Comparison of ENCODE assay signal across 35 mouse cellular contexts in the genomic region with DNA sequence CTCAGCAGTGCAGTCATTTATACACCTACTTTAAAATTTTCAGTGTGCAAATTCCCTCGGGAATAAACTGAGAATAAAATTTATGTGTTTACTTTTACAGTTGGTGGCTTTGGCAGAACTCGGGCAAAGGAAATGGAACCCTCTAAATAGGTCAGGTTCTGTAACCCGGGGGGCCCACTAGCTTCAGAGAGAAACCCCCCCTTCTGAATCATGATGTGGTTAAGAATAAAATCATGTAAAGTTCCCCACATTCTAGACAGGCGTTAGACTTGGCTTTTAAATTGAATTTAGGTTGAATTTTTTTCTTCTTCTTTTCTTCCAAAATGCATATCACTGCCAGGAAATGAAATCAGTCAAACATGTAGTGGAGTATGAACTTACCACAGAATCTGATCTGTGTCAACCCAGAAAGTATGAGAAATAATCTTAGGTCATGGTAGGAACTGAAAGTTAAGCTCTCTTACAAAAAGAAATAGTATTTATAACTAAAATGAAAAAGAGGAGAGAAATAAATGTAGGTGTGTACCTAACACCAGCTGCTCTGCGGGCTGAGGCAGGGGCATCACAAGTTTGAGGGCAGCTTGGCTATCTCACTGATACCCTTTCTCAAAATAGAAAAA. TPM values are rescaled to one million over a fixed set of nuclear protein-coding genes. Genes with fewer than 3 reads are reported as not detected.
DNase-seq lines count a peak whose midpoint lies in the region; ATAC-seq and TF ChIP-seq lines count a peak whose summit lies in the region.
"Had no signal": no experiment of that assay in that cellular context is flagged by ENCODE, and none has a peak within 500 bp of the region (broad histone marks: within the 10 kb centered on the region; RNA-seq: fewer than 3 reads in every experiment).

No protein-coding gene starts in this region.

- DNase-seq in spleen, adult 2 months (ENCODE audit: low read depth in 1 of 2, low spot score in 2 of 2), result no peak
- DNase-seq in spleen, adult 12 weeks (ENCODE audit: low spot score), result no peak
- DNase-seq in CD4-positive, CD25-positive, alpha-beta regulatory T cell, adult 2 months (ENCODE audit: low read depth, low spot score), result peak; percentile 55
- DNase-seq in induced T-regulatory cell, adult 2 months (ENCODE audit: low read depth), result peak; percentile 81
- DNase-seq in embryo, embryonic 11 days, result no peak
- no peak for DNase-seq in liver, embryonic 11.5 days (ENCODE audit: low spot score)
- DNase-seq in layer of hippocampus, adult 2 months (ENCODE audit: low spot score in 2 of 2), result no peak
- DNase-seq: adrenal gland, postnatal 10 days; cerebellum, adult 11 months; cerebellum, adult 9-10 months; gastrocnemius, adult 2 months; gastrocnemius, postnatal 36 days; heart, adult 18-20 months; kidney, adult 18-20 months; kidney, postnatal 36 days; left cerebral cortex, postnatal 4 days; liver, embryonic 13.5 days; lung, adult 18-20 months; right cerebral cortex, postnatal 14 days; thymus, adult 18-20 months had no signal

- peak overlapping the region; percentile 89 for H3K27ac ChIP-seq in spleen, adult 2 months (ENCODE audit: insufficient read depth, low read length)
- H3K27ac ChIP-seq in liver, embryonic 11.5 days (ENCODE audit: low read depth, low read length), result no peak overlapping the region
- H3K27ac ChIP-seq in layer of hippocampus, adult 2 months, result no peak overlapping the region
- H3K27ac ChIP-seq: embryonic facial prominence, embryonic 13.5 days; gastrocnemius, adult 2 months; hindbrain, embryonic 14.5 days; liver, embryonic 13.5 days; midbrain, embryonic 10.5 days; midbrain, embryonic 15.5 days; neural tube, embryonic 12.5 days; stomach, postnatal 0 days had no signal

- H3K27me3 ChIP-seq in spleen, adult 2 months (ENCODE audit: control insufficient read depth, insufficient read depth, low read length), result no peaks in the 10 kb centered on the region
- no peaks in the 10 kb centered on the region for H3K27me3 ChIP-seq in liver, embryonic 11.5 days (replicated peaks; ENCODE audit: control insufficient read depth, insufficient read depth, low read length)
- H3K27me3 ChIP-seq: embryonic facial prominence, embryonic 13.5 days; heart, embryonic 12.5 days; liver, embryonic 13.5 days; midbrain, embryonic 15.5 days; neural tube, embryonic 12.5 days had no signal

- WGBS in spleen, adult 2 months, result 12% methylated on average over 5 of the region's 5 CpGs
- WGBS in liver, embryonic 11.5 days, result 83% methylated on average over 5 of the region's 5 CpGs

- peaks cover 21% of the 10 kb centered on the region for H3K36me3 ChIP-seq in spleen, adult 2 months (ENCODE audit: control insufficient read depth, insufficient read depth, low read length)
- no peaks in the 10 kb centered on the region for H3K36me3 ChIP-seq in liver, embryonic 11.5 days (ENCODE audit: control insufficient read depth, insufficient read depth, low read length)
- H3K36me3 ChIP-seq: embryonic facial prominence, embryonic 13.5 days; heart, embryonic 12.5 days; midbrain, embryonic 15.5 days; neural tube, embryonic 12.5 days had no signal

- no peak overlapping the region for H3K4me3 ChIP-seq in spleen, adult 2 months (ENCODE audit: extremely low read depth, insufficient read depth, insufficient read length)
- H3K4me3 ChIP-seq in liver, embryonic 11.5 days (ENCODE audit: low read depth, low read length), result no peak overlapping the region
- no peak overlapping the region for H3K4me3 ChIP-seq in layer of hippocampus, adult 2 months
- H3K4me3 ChIP-seq: embryonic facial prominence, embryonic 13.5 days; erythroblast, embryonic 14.5 days; gastrocnemius, adult 2 months; heart, embryonic 12.5 days; liver, embryonic 13.5 days; midbrain, embryonic 10.5 days; midbrain, embryonic 15.5 days; neural tube, embryonic 12.5 days had no signal

- no peak overlapping the region for H3K9ac ChIP-seq in liver, embryonic 11.5 days (ENCODE audit: low read depth, low read length)
- H3K9ac ChIP-seq: embryonic facial prominence, embryonic 13.5 days; heart, embryonic 12.5 days; hindbrain, embryonic 14.5 days; liver, embryonic 13.5 days; midbrain, embryonic 15.5 days; neural tube, embryonic 12.5 days had no signal

- TF ChIP-seq CTCF in spleen, adult 2 months (IDR thresholded peaks at IDR 0.05; ENCODE audit: extremely low read depth, insufficient read depth, insufficient read length, insufficient replicate concordance), result no peak
- no peak for TF ChIP-seq CTCF in layer of hippocampus, adult 2 months (conservative IDR thresholded peaks at IDR 0.05)

- H3K4me1 ChIP-seq in spleen, adult 2 months (ENCODE audit: control insufficient read depth, insufficient read depth, insufficient read length), result peaks cover 41% of the 10 kb centered on the region
- H3K4me1 ChIP-seq in liver, embryonic 11.5 days (replicated peaks; ENCODE audit: control insufficient read depth, insufficient read depth, low read length), result peaks cover 9% of the 10 kb centered on the region
- H3K4me1 ChIP-seq: midbrain, embryonic 10.5 days; midbrain, embryonic 15.5 days; neural tube, embryonic 12.5 days had no signal

- ATAC-seq in liver, embryonic 11.5 days (replicated peaks; ENCODE audit: low FRiP score), result no peak
- ATAC-seq: forebrain, embryonic 16.5 days; lung, postnatal 0 days; midbrain, embryonic 15.5 days had no signal

- no peak for TF ChIP-seq POLR2A in spleen, adult 2 months (IDR thresholded peaks at IDR 0.05; ENCODE audit: low read depth, low read length)

- no peaks in the 10 kb centered on the region for H3K9me3 ChIP-seq in liver, embryonic 11.5 days (ENCODE audit: control insufficient read depth, low read length)
- H3K9me3 ChIP-seq: embryonic facial prominence, embryonic 13.5 days; G1E; heart, embryonic 12.5 days; liver, embryonic 13.5 days; midbrain, embryonic 10.5 days; midbrain, embryonic 15.5 days; neural tube, embryonic 12.5 days had no signal

- no peak overlapping the region for H3K4me2 ChIP-seq in liver, embryonic 11.5 days
- H3K4me2 ChIP-seq: embryonic facial prominence, embryonic 13.5 days; hindbrain, embryonic 14.5 days; liver, embryonic 13.5 days; midbrain, embryonic 15.5 days; neural tube, embryonic 12.5 days had no signal

RNA-seq across cellular contexts. Expression of gene Gpr183, which starts 9.7 kb away (rescaled TPM):
- 19.3 and 21.5 TPM in 2 replicates for polyA plus RNA-seq in spleen, adult 2 months (2012; rRNA removed)
- 3.2 and 3.9 TPM in 2 replicates for polyA plus RNA-seq in liver, embryonic 11.5 days (2014; fragmentation: Nextera tagmentation; extraction: Ambion mirVana)
- total RNA-seq in layer of hippocampus, adult 2 months (2021), result 1 to 10 TPM in 1 of 2 experiments, under 1 TPM in 1; 0.56 to 1.0 TPM

RNA-seq across cellular contexts. Expression of gene Gpr18, which starts 39.7 kb away (rescaled TPM):
- 91.9 and 111 TPM in 2 replicates for polyA plus RNA-seq in spleen, adult 2 months (2012; rRNA removed)
- polyA plus RNA-seq in liver, embryonic 11.5 days (2014; fragmentation: Nextera tagmentation; extraction: Ambion mirVana), result not detected in 2 replicates
- not detected for total RNA-seq in layer of hippocampus, adult 2 months (2021)
- total RNA-seq: gastrocnemius, adult 2 months; gastrocnemius, postnatal 36 days; layer of hippocampus, adult 8-10 months; layer of hippocampus, postnatal 25 days; left cerebral cortex, postnatal 4 days had no signal
- polyA plus RNA-seq: erythroblast, embryonic 14.5 days; G1E; hindbrain, embryonic 14.5 days; kidney, embryonic 16.5 days; limb, embryonic 14.5 days; liver, embryonic 13.5 days had no signal

Comparison
In these comparisons a context has a peak if more than half of its experiments do, and no peak if none do; other contexts are left out.
1. DNase-seq: peak in CD4-positive, CD25-positive, alpha-beta regulatory T cell, adult 2 months (single experiment) and induced T-regulatory cell, adult 2 months (single experiment); none in spleen, adult 2 months (0 of 2), spleen, adult 12 weeks (single experiment), embryo, embryonic 11 days (single experiment), liver, embryonic 11.5 days (single experiment) and layer of hippocampus, adult 2 months (0 of 2).
2. RNA of gene Gpr18, which starts 39.7 kb away (polyA plus RNA-seq): 91.9 to 111 TPM in spleen, adult 2 months; not detected in liver, embryonic 11.5 days; every median in the first group is over 10 times any median in the second.